Mouse (Mus musculus) cerebellum, adult 2 months (tissue): ENCODE measurements around the gene Gpr4.

Source experiments
- CTCF ChIP-seq: fragments of 200-500 bp; IDR thresholded peaks from 2 replicates; pipeline ENCODE4 v1.5.1; 2011; ENCODE audit warnings: low read depth, mild to moderate bottlenecking, control low read depth, low read length, moderate library complexity, borderline replicate concordance; ENCODE audit not compliant: insufficient read depth
- POLR2A ChIP-seq: fragments of 200-500 bp; IDR thresholded peaks from 2 replicates; pipeline ENCODE4 v1.6.1; 2011; ENCODE audit warnings: low read length, control low read depth, borderline replicate concordance; ENCODE audit not compliant: insufficient read depth

DNA sequence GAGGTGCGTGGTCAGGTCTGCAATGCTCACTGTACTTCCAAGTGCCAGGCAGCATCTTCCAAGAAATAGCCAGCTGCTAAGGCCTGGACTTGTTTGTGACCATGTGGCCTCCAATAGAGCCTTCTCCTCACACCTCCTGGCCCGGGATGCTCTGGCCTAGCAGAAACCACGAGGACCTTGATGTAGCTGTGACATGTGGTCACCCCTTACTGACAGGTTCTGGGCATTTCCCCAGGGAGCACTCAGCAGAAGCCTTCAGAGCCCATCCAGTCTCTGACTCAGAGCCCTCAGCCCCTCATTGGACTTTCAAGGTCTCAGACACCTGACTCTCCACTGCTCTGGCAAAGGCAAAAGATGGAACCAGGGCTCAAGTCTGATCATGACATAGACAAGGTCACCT is 32.7 kb downstream of the Gpr4 start:
- TF ChIP-seq CTCF: no peak
- no peak for TF ChIP-seq POLR2A
